Mouse (Mus musculus): ENCODE results near the gene Fdps. TPM values are rescaled to one million over a fixed set of nuclear protein-coding genes. Genes with fewer than 3 reads are reported as not detected.

Fdps gene
- polyA plus RNA-seq, 1 experiment, result 48.9 TPM

- Histone ChIP-seq H3K9me3 (no peaks in the 10 kb centered on the region), H3K27me3 (replicated peaks) (no peaks in the 10 kb centered on the region), H3K36me3 (replicated peaks; ENCODE audit: low read length) (peaks cover 95% of the 10 kb centered on the region), H3K4me3 (replicated peaks) (no peak overlapping the region), H3K4me1 (peaks cover 11% of the 10 kb centered on the region)
- no peak for TF ChIP-seq GATA1 (IDR thresholded peaks at IDR 0.05; ENCODE audit: borderline replicate concordance, low read length)
- TF ChIP-seq FLI1 (IDR thresholded peaks at IDR 0.05; ENCODE audit: low read length), result no peak
These were observed 40.1 kb downstream of the Fdps start for GRCm38 (mm10) chr3:89061696-89062095.

GRCm38 (mm10) chr3:89058783-89059182, 43.0 kb downstream of the Fdps start:
- Histone ChIP-seq H3K9me3 (no peaks in the 10 kb centered on the region), H3K27me3 (replicated peaks) (no peaks in the 10 kb centered on the region), H3K4me3 (replicated peaks) (no peak overlapping the region), H3K4me1 (peaks cover 13% of the 10 kb centered on the region; the same call in 1 of the 2 replicates), H3K36me3 (replicated peaks; ENCODE audit: low read length) (peaks cover 95% of the 10 kb centered on the region)
- TF ChIP-seq FLI1 (IDR thresholded peaks at IDR 0.05; ENCODE audit: low read length) (no peak), GATA1 (IDR thresholded peaks at IDR 0.05; ENCODE audit: borderline replicate concordance, low read length) (no peak)

GRCm38 (mm10) chr3:89058361-89058760, 43.4 kb downstream of the Fdps start:
- Histone ChIP-seq H3K4me1 (peaks cover 13% of the 10 kb centered on the region; the same call in 1 of the 2 replicates), H3K4me3 (replicated peaks) (no peak overlapping the region), H3K9me3 (no peaks in the 10 kb centered on the region), H3K36me3 (replicated peaks; ENCODE audit: low read length) (peaks cover 95% of the 10 kb centered on the region), H3K27me3 (replicated peaks) (no peaks in the 10 kb centered on the region)
- TF ChIP-seq FLI1 (IDR thresholded peaks at IDR 0.05; ENCODE audit: low read length) (no peak), GATA1 (IDR thresholded peaks at IDR 0.05; ENCODE audit: borderline replicate concordance, low read length) (no peak)

Other genes with a start within 250 kb of the Fdps start
- 11.3 and 22.7 TPM in 2 replicates for gene Msto1, start 188.0 kb downstream of the Fdps start, polyA plus RNA-seq (2012; ENCODE audit: insufficient read depth, low replicate concordance)
- gene Ash1l, start 151.3 kb downstream of the Fdps start, polyA plus RNA-seq (2012; ENCODE audit: insufficient read depth, low replicate concordance), result 0.45 and 0.95 TPM in 2 replicates
- 21.0 and 86.4 TPM in 2 replicates for gene Dap3, start 150.8 kb downstream of the Fdps start, polyA plus RNA-seq (2012; ENCODE audit: insufficient read depth, low replicate concordance)
- 10.9 and 15.1 TPM in 2 replicates for gene Rusc1, start 8.6 kb downstream of the Fdps start, polyA plus RNA-seq (2012; ENCODE audit: insufficient read depth, low replicate concordance)
- 14.8 and 27.6 TPM in 2 replicates for gene Gm43738, start 860 bp downstream of the Fdps start, polyA plus RNA-seq (2012; ENCODE audit: insufficient read depth, low replicate concordance)
- 0.26 TPM in 1 of 2 replicates, not detected in the other for gene Pklr, start 34.2 kb upstream of the Fdps start, polyA plus RNA-seq (2012; ENCODE audit: insufficient read depth, low replicate concordance)
- gene Hcn3, start 58.2 kb upstream of the Fdps start, polyA plus RNA-seq (2012; ENCODE audit: insufficient read depth, low replicate concordance), result 0.36 and 0.68 TPM in 2 replicates
- gene Clk2, start 62.8 kb upstream of the Fdps start, polyA plus RNA-seq (2012; ENCODE audit: insufficient read depth, low replicate concordance), result 12.9 and 13.3 TPM in 2 replicates
- 180 and 256 TPM in 2 replicates for gene Scamp3, start 75.5 kb upstream of the Fdps start, polyA plus RNA-seq (2012; ENCODE audit: insufficient read depth, low replicate concordance)
- gene Fam189b, start 81.2 kb upstream of the Fdps start, polyA plus RNA-seq (2012; ENCODE audit: insufficient read depth, low replicate concordance), result 23.3 and 39.8 TPM in 2 replicates
- 8.5 and 10.8 TPM in 2 replicates for gene Gba, start 101.0 kb upstream of the Fdps start, polyA plus RNA-seq (2012; ENCODE audit: insufficient read depth, low replicate concordance)
- 0.07 TPM in 1 of 2 replicates, not detected in the other for gene Thbs3, start 113.2 kb upstream of the Fdps start, polyA plus RNA-seq (2012; ENCODE audit: insufficient read depth, low replicate concordance)
- gene Mtx1, start 125.1 kb upstream of the Fdps start, polyA plus RNA-seq (2012; ENCODE audit: insufficient read depth, low replicate concordance), result 299 and 549 TPM in 2 replicates
- 0.29 and 1.2 TPM in 2 replicates for gene Muc1, start 127.1 kb upstream of the Fdps start, polyA plus RNA-seq (2012; ENCODE audit: insufficient read depth, low replicate concordance)
- gene Krtcap2, start 144.0 kb upstream of the Fdps start, polyA plus RNA-seq (2012; ENCODE audit: insufficient read depth, low replicate concordance), result 81.0 and 225 TPM in 2 replicates
- gene Trim46, start 144.3 kb upstream of the Fdps start, polyA plus RNA-seq (2012; ENCODE audit: insufficient read depth, low replicate concordance), result 1.8 and 2.1 TPM in 2 replicates
- gene Dpm3, start 157.4 kb upstream of the Fdps start, polyA plus RNA-seq (2012; ENCODE audit: insufficient read depth, low replicate concordance), result 435 and 701 TPM in 2 replicates
- 7.0 and 25.0 TPM in 2 replicates for gene Slc50a1, start 168.6 kb upstream of the Fdps start, polyA plus RNA-seq (2012; ENCODE audit: insufficient read depth, low replicate concordance)
- 0.16 TPM in 1 of 2 replicates, not detected in the other for gene Efna1, start 179.2 kb upstream of the Fdps start, polyA plus RNA-seq (2012; ENCODE audit: insufficient read depth, low replicate concordance)
- gene Efna3, start 221.0 kb upstream of the Fdps start, polyA plus RNA-seq (2012; ENCODE audit: insufficient read depth, low replicate concordance), result not detected in 2 replicates
- 0.29 TPM in 1 of 2 replicates, not detected in the other for gene Efna4, start 236.1 kb upstream of the Fdps start, polyA plus RNA-seq (2012; ENCODE audit: insufficient read depth, low replicate concordance)
- 36.8 and 135 TPM in 2 replicates for gene Adam15, start 248.0 kb upstream of the Fdps start, polyA plus RNA-seq (2012; ENCODE audit: insufficient read depth, low replicate concordance)